Mouse (Mus musculus) lung, postnatal 14 days (tissue): ENCODE results near the gene Thtpa.
A peak's percentile ranks its signal among the peaks of the same experiment; 100 is the strongest.

ENCODE experiments used
- DNase-seq: peaks from one replicate; pipeline ENCODE4 v3.0.0; 2021

The Thtpa gene

GRCm38 (mm10) chr14:55078366-55078989 lies 16.1 kb upstream of the Thtpa start:
- DNase-seq, result no peak

- peak; percentile 72 for DNase-seq
Measured at GRCm38 (mm10) chr14:55079214-55079970, 15.2 kb upstream of the Thtpa start.

- DNase-seq, result no peak
Measured at GRCm38 (mm10) chr14:55081105-55081504, 13.5 kb upstream of the Thtpa start.

- DNase-seq, result no peak
Measured at GRCm38 (mm10) chr14:55083481-55083880, 11.1 kb upstream of the Thtpa start.

GRCm38 (mm10) chr14:55085324-55086008 lies 9.1 kb upstream of the Thtpa start:
- DNase-seq, result no peak

GRCm38 (mm10) chr14:55086009-55086514 lies 8.5 kb upstream of the Thtpa start:
- no peak for DNase-seq

GRCm38 (mm10) chr14:55089199-55089947 lies 5.2 kb upstream of the Thtpa start:
- DNase-seq, result no peak

GRCm38 (mm10) chr14:55091209-55091865 lies 3.2 kb upstream of the Thtpa start:
- no peak for DNase-seq

- DNase-seq, result peak; percentile 93
Measured at GRCm38 (mm10) chr14:55092011-55092577, 2.5 kb upstream of the Thtpa start, which contains the start of gene Zfhx2. TSS of gene Zfhx2 (minus strand) at chr14:55092324.

- no peak for DNase-seq
Measured at GRCm38 (mm10) chr14:55093927-55094326, 657 bp upstream of the Thtpa start.

GRCm38 (mm10) chr14:55095263-55095662 lies 679 bp downstream of the Thtpa start:
- DNase-seq, result no peak

GRCm38 (mm10) chr14:55095671-55096070 lies 1.1 kb downstream of the Thtpa start:
- DNase-seq, result no peak

GRCm38 (mm10) chr14:55096573-55097087 lies 2.0 kb downstream of the Thtpa start:
- DNase-seq, result no peak

GRCm38 (mm10) chr14:55097646-55098045 lies 3.1 kb downstream of the Thtpa start:
- no peak for DNase-seq

- DNase-seq, result no peak
Measured at GRCm38 (mm10) chr14:55098067-55098466, 3.5 kb downstream of the Thtpa start.

- DNase-seq, result peak; percentile 59
Measured at GRCm38 (mm10) chr14:55101592-55101991, 7.0 kb downstream of the Thtpa start.

GRCm38 (mm10) chr14:55102253-55102785 lies 7.7 kb downstream of the Thtpa start:
- no peak for DNase-seq

GRCm38 (mm10) chr14:55104365-55104764 lies 9.8 kb downstream of the Thtpa start:
- DNase-seq, result no peak

- DNase-seq, result no peak
Measured at GRCm38 (mm10) chr14:55105386-55105785, 10.8 kb downstream of the Thtpa start.

GRCm38 (mm10) chr14:55105836-55106809 lies 11.5 kb downstream of the Thtpa start, which contains the start of gene Ap1g2:
TSS of gene Ap1g2 (minus strand) at chr14:55106593.
- DNase-seq, result peak; percentile 86
